Mouse (Mus musculus): ENCODE results near the gene Cers5.

DNA sequence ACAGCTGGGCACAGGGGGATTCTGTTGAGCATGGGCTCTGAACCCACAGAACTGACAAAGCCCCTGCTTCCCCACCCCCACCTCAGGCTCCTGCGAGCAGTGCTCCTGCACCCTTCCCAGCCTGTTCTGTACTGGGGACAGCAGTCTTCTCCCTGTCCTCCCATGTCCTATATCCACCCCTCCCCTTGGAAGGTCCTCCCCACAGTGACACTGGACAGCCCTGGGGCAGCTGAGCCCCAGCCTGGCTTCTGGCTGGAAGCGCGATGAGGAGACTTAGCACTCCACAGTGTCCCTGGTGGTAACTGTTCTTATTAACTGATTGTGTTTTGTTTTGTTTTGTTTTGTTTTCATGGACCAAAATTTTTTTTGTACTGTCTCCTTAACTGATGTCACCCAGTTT is 59.1 kb downstream of the Cers5 start:
- TF ChIP-seq CTCF (IDR thresholded peaks at IDR 0.05; ENCODE audit: low read depth, low read length) (no peak), POLR2AphosphoS5 (IDR thresholded peaks at IDR 0.05; ENCODE audit: insufficient replicate concordance, low read depth, low read length) (no peak)
